Mouse (Mus musculus) G1E (cell line): ENCODE data around the gene BC030870.

Experiments used
- CTCF ChIP-seq: IDR thresholded peaks from 2 replicates; pipeline ENCODE4 v1.5.1; 2012; ENCODE audit warnings: low read depth, low read length, inconsistent platforms, mixed read lengths
- POLR2AphosphoS5 ChIP-seq: IDR thresholded peaks from 2 replicates; pipeline ENCODE4 v1.6.1; 2012; ENCODE audit warnings: low read depth, low read length, inconsistent platforms; ENCODE audit not compliant: insufficient replicate concordance
- TAL1 ChIP-seq: conservative IDR thresholded peaks from 2 replicates; pipeline ENCODE4 v1.6.1; 2012; ENCODE audit warnings: low read depth, low read length, inconsistent platforms, mixed read lengths

DNA sequence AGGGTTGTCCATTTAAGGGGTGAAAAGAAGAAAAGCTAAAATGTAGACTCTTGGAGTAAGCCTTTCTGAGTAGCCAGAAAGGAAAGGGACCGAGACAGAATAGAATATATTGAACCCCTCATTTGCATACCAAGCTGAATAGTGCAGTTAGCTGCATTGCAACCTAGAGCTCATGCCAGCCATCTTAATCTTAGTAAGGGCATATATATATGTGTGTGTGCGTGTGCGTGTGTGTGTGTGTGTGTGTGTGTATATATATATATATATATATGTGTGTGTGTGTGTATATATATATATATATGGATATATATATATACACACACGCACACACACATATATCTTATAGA lies 60.9 kb downstream of the BC030870 start:
- no peak for TF ChIP-seq CTCF
- TF ChIP-seq POLR2AphosphoS5, result no peak
- TF ChIP-seq TAL1, result no peak
